Mouse (Mus musculus) ovary, postnatal 10 days (tissue): ENCODE measurements around the gene Ufd1.

Experiments
- DNase-seq: peaks from one replicate; pipeline ENCODE4 v3.0.0; 2022; ENCODE audit warnings: low spot score

Gene Ufd1

DNA sequence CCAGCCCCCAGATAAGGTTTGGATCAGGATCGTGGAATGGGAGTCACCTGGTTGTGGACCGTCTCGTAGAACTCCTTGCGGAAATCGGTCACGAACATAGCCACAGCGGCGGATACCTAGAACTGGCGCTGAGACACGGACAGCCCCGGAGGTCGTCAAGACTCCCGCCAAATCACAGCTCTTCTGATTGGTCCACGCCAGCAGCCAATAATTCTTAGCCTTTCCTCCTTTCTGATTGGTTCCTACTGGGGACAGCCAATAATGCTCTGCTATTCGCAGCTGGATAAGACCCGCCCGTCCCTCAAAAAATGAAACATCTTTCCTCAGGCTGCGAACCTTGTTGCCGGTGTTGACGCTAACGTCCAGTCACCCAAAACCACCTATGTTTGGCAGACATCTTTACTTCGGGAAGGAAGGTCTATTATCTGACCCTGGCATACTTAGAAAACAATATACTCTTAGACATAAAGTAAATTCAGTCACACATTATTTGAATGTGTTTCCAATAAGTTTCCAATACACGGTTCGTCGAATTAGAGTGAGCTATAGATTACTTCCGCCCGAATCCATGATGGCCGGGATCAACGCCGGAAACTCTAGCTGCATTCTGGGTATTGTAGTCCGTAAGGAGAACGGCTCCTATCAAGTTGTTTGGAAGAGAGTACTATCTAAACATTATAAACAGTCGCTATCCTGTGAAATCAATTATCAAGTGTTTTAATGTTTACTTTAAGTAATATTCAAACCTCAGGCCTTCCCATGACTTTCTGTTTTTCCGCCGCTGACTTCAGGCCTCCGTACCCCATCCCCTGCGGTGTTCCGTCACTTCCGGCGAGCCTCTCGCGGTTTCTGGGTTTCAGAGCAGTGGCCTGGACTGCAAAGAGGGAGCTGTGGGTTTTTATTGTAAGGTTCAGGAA is at the start of gene Ufd1, which contains the start of gene Cdc45:
TSS of gene Ufd1 (plus strand) at position 312 of the 917 bp plus-strand sequence.
TSS of gene Cdc45 (minus strand) at position 520 of the 917 bp plus-strand sequence.
- peak; percentile 65 for DNase-seq

- DNase-seq = no peak
Measured at GRCm38 (mm10) chr16:18762960-18763359, 48.6 kb upstream of the Ufd1 start.

- DNase-seq = no peak
Measured at GRCm38 (mm10) chr16:18766390-18766789, 45.2 kb upstream of the Ufd1 start.

- DNase-seq = no peak
Measured at GRCm38 (mm10) chr16:18769501-18769900, 42.1 kb upstream of the Ufd1 start.

GRCm38 (mm10) chr16:18773936-18774335 is 37.6 kb upstream of the Ufd1 start:
- no peak for DNase-seq

DNA sequence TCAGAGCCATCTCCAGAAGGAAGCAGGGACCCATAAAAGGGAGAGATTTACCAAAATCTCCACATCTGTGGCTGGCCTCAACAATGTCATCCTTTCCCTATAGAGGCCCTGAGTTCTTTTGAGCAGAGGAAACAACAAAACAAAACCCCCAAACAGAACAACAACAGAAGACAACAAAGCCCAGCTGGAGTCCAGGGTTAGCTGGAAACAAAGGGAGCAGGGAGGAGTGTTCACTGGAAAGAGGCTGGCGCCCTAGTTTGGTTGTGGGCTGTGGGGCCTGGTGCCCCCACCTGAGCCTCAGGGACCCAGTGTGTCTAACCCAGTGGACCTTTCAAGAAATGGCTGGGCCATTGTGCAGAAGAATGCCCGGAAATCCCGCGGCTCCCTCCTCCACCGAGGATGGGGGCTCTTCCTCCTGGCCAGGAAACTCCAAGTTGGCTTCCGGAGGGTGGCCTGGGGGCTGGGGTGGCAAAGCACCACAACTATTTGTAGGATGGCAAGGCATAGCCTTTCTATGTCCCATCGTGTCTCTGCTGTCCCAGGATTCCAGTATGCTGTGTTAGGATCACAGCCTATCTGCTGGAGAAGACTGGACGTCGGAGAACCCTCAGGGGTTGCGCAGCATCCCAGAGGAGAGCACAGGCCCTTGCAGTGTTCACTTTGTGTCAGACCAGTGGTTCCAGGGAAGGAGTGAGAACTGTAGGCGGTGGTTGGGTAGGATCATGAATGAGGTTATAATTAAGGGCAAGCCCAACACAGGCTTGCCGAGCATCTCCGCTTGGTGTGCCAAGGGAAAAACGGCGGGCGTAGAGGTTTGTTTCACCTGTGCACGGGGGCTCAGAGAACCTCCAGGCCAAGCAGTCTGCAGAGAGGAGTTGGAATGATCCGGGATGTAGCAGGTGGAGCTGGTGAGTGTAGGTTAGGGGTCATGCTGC is 35.7 kb upstream of the Ufd1 start:
- DNase-seq = no peak

- DNase-seq = no peak
Measured at GRCm38 (mm10) chr16:18776556-18777100, 35.0 kb upstream of the Ufd1 start, which contains the start of gene Cldn5. Cldn5 (plus strand) TSS chr16:18776847.

- no peak for DNase-seq
Measured at GRCm38 (mm10) chr16:18777101-18778080, 34.2 kb upstream of the Ufd1 start.

DNA sequence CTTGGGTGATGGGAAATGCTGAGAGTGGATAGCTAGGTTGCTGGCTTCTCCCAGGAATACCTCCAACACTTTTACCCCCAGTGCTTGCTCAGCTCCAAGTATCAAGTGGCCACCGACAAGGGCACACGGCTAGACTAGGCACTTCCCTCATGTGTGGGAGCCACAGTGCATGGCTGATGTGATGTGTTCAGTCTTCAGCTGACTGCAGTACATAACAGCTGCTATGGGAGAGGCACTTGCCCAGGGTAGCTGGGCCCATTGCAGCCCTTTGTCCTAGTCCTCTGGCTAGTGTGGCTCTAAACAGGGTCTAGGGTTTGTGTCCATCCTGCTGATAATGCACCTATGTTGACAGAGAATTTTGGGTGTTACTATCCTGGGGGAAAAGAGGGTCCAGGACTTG is 33.1 kb upstream of the Ufd1 start:
- DNase-seq = no peak

- no peak for DNase-seq
Measured at GRCm38 (mm10) chr16:18781810-18782209, 29.8 kb upstream of the Ufd1 start.

- no peak for DNase-seq
Measured at GRCm38 (mm10) chr16:18785025-18785424, 26.6 kb upstream of the Ufd1 start.

DNA sequence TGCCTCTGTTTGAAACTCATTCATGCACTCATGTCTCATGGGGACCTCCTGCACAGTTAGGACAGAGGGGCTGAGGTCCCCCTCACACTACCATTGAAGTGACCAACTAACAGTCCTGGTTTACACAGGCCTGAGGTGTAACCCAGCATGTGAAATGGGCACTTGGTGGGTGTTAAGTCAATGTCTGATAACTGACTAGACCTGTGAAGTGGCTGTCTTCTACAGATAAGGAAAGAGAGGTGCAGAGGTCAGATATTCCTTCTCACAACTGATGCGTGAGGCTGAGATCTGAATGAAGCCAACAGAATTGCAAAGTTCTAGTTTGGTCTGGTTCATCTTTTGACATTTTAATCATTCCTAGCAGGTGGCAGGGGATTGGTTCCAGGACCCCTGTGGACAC is 26.1 kb upstream of the Ufd1 start:
- DNase-seq = no peak

GRCm38 (mm10) chr16:18786652-18787051 is 24.9 kb upstream of the Ufd1 start:
- DNase-seq = no peak

DNA sequence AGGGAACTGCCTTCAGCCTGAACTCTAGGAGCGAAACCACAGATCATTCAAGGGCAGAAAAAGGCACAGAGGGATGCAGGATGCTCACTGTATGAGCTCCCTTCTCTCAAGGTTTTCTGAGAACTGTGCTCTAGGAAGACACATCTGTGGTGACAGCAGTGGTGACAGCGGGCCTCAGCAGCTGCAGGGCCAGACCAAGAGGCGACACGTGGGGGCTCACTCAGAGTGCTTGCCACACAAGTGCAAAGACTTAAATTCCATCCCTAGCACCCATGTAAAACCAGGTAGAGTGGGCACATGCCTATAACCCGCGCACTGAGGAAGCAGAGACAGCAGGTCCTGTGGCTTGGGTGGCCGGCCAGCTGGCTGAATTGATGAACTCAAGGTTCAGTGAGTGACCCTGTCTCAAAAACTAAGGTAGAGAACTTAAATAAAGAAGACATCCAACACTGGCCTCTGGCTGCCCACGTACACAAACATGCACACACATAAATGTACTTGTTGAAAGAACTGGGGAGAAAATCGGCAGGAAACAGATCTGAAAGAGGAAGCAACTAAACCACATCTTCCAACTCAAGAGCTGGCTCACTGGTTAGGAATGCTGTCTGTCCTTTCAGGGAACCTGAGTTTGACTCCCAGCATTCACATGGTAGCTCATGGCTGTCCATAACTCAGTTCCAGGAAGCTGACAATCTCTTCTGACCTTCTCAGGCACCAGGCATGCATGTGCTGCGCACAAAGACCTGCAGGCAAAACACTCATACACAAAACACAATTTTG is 22.8 kb upstream of the Ufd1 start:
- no peak for DNase-seq

GRCm38 (mm10) chr16:18795223-18795899 is 16.2 kb upstream of the Ufd1 start:
- DNase-seq = no peak

DNA sequence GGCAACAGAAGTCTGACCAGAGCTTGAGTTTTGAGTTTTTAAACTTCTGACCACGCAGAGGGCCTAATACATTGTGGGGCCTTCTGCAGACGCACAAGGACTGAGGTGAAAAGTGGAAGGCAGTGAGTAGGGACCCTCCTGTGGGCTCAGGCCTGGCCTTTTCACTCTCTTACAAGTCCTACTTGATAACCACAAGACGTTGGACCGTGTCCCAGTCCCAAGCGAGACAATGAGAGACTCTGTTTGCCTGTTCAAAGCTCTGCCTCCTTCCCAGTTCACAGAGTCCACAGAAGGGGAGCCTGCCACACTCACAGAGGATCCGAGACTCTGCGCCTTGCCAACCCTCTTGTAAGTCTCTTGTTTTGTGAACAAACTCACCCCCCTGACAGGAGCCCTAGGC is 14.9 kb upstream of the Ufd1 start:
- DNase-seq = no peak

- DNase-seq = no peak
Measured at GRCm38 (mm10) chr16:18798151-18798550, 13.4 kb upstream of the Ufd1 start.

DNA sequence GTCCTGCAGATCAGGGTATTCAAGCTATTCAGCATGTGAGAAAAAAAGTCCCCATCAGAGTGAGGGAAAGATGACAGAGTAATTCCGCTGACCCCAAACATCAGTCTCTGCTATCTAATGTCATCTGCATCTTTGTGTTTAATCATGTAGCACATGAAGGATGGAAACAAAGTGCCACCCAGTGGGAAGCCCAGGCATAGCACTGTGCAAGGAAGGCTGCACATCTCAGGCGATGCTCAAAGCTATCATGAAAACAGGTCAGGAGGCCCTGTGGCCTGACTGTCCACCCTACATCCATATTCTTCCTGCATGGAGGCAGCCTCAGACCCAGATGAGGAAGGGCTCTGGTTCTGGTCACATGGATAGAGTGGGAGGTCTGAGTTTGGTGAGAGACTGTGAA is 12.7 kb upstream of the Ufd1 start:
- no peak for DNase-seq

DNA sequence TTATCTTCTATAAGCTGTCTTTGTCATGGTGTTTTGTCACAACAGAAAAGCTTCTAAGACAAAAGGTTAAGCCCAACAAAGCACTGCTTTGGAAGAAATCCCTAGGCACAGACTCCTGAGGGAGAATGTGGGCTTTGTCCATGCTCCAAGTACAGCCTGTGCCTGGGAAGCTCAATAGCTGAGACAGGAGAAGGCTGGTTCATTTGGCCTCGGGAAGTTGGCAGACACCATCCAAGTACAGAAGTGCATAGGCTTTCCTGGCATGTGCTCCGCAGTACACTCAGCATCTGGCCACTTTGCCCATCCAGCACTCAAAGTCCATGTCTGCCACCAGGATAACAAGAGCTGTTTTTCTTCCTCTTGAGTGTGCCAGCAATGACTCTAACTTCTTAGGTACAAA is 5.8 kb upstream of the Ufd1 start:
- no peak for DNase-seq

DNA sequence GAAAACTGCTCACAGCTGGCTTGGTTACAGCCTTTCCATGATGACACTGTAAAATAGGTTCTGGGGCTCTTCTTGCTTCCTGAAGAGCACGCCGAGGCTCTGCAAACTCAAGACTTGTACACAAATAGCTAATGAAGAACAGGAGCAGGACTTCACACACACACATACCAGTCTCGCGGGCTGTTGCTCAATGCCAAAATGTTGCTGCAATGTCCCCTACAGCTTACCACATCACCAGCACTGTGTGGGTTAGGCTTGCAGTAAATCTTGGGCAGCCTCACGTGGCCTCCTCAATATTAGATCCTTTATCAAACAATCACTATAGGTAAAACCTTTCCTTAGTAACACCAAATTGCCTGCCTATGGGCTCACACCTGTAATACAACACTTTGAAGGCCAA is 2.6 kb upstream of the Ufd1 start:
- DNase-seq = no peak
